Mouse (Mus musculus) cerebellum, adult 11 months (tissue): ENCODE measurements around the gene Zcwpw1.
"Not testable (repeated sequence)": the region's sequence is repeated elsewhere in the genome, so short reads cannot be mapped to it uniquely, and the experiment has no call there.

Experiments used
- DNase-seq: peaks from one replicate; pipeline ENCODE4 v3.0.0; 2022

Zcwpw1 gene

GRCm38 (mm10) chr5:137836611-137837010 lies 49.0 kb downstream of the Zcwpw1 start:
- no peak for DNase-seq

DNA sequence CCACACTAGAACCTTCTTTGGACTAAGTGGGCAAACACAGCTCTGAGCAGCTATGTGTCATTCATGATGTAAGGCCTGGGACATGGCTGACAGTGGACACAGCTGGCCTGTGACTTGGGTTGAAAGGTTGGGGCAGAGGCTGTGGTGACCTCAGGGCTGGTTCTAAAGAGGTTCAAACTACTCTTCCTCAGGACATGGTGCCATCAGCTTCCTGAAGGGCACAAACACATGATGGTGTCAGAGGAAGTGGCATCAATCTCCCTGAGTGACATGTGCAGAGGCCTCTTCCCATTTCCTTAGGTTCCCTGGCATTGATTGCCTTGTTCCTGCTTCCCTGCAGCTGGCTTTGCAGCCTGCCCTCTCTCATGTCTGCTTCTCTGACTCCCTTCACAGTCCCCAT lies 49.5 kb downstream of the Zcwpw1 start:
- not testable (repeated sequence) for DNase-seq

DNA sequence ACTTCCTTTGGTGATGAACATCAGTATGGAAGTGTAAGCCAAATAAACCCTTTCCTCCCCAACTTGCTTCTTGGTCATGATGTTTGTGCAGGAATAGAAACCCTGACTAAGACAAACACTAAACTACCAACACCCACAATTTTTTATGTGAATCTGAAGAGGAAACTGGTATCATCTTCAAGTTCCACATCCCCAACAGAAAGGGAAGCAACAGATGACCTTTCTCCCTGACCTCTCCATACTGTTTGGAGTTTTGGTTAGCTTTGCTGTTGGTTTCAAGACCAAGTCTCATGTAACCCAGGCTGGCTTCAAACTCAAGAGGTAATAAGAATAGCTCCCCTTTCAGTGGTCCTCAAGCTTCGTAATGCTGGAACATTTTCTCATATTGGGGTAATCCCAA lies 62.7 kb downstream of the Zcwpw1 start:
- not testable (repeated sequence) for DNase-seq

DNA sequence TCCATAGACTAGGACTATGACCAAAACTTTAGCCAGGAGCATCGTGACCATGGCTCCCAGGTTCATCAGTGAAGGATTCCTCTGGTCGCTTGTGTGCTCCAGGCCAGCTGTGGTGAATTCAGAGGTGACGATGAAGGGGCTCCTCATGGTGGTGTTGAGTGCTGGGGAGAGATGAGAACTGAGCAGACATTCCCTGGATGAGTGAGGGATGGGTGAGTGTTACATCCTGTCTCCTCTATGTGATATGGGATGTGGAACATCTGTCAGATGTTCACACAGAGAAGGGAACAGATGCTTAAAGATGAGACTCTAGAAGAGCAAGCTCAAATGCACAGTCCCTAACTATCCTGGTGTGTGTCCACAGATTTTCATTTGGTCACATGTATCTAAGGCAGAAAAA lies 67.3 kb downstream of the Zcwpw1 start:
- DNase-seq: not testable (repeated sequence)

GRCm38 (mm10) chr5:137856870-137857269 lies 69.3 kb downstream of the Zcwpw1 start:
- DNase-seq: not testable (repeated sequence)

GRCm38 (mm10) chr5:137857960-137858710 lies 70.5 kb downstream of the Zcwpw1 start, which contains the start of gene Pilrb1:
Gene Pilrb1, minus strand, starts transcription at chr5:137858106.
- not testable (repeated sequence) for DNase-seq

- DNase-seq: not testable (repeated sequence)
Observed at GRCm38 (mm10) chr5:137864008-137864407, 76.4 kb downstream of the Zcwpw1 start.

GRCm38 (mm10) chr5:137868600-137868999 lies 81.0 kb downstream of the Zcwpw1 start:
- not testable (repeated sequence) for DNase-seq

GRCm38 (mm10) chr5:137871644-137872380 lies 84.2 kb downstream of the Zcwpw1 start, which contains the start of gene Pilrb2:
Gene Pilrb2, minus strand, starts transcription at chr5:137871815.
- not testable (repeated sequence) for DNase-seq
